ENCODE assay signal across 8 mouse cellular contexts in the genomic region with DNA sequence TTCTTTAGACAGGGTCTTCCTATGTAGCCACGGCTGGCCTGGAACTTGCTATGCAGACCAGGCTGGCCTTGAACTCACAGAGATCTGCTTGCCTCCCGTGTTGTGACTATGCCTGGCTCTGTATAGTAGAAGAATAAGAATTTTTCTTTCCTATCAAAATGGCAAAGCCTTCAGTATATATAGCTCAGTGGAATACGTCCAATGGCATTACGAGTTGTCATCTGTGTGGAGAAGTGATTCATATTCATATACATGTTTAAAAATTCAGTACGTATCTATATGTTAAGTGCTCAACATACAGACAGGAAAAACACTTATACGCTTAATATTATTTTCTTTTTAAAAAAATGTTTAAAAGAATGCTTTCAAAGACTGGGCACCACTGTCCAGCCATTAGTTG. TPM values are rescaled to one million over a fixed set of nuclear protein-coding genes. Genes with fewer than 3 reads are reported as not detected.
DNase-seq lines count a peak whose midpoint lies in the region; ATAC-seq and TF ChIP-seq lines count a peak whose summit lies in the region.

No protein-coding gene starts in this region.

- DNase-seq in kidney, postnatal 4 days = no peak
- peak; percentile 17 for DNase-seq in Muller cell, postnatal 12 days (ENCODE audit: inconsistent ontology term)
- no peak for DNase-seq in heart, postnatal 0 days (ENCODE audit: low spot score)
- DNase-seq in midbrain, embryonic 11.5 days (ENCODE audit: low spot score, missing footprints) = no peak
- no peak for DNase-seq in gastrocnemius, postnatal 4 days (ENCODE audit: low spot score in 2 of 2)
- no peak for DNase-seq in frontal cortex, postnatal 36 days (ENCODE audit: low spot score in 2 of 2)
- DNase-seq in embryo, embryonic 9.5 days (ENCODE audit: extremely low spot score) = no peak

- no peak for ATAC-seq in kidney, embryonic 15.5 days (replicated peaks; ENCODE audit: low FRiP score)
- no peak for ATAC-seq in heart, postnatal 0 days (ENCODE audit: insufficient read depth, low read depth)
- no peak for ATAC-seq in midbrain, embryonic 11.5 days (ENCODE audit: low FRiP score)

- no peaks in the 10 kb centered on the region for H3K9me3 ChIP-seq in kidney, embryonic 15.5 days (replicated peaks)
- H3K9me3 ChIP-seq in heart, postnatal 0 days (replicated peaks; ENCODE audit: control insufficient read depth, low read length) = no peaks in the 10 kb centered on the region
- H3K9me3 ChIP-seq in midbrain, embryonic 11.5 days (ENCODE audit: control insufficient read depth, low read length) = no peaks in the 10 kb centered on the region

- H3K9ac ChIP-seq in kidney, embryonic 15.5 days = peak overlapping the region; percentile 94
- peak overlapping the region; percentile 85 for H3K9ac ChIP-seq in heart, postnatal 0 days (replicated peaks; ENCODE audit: low read depth, low read length)
- peak overlapping the region; percentile 89 for H3K9ac ChIP-seq in midbrain, embryonic 11.5 days (ENCODE audit: low read length)

- peak overlapping the region; percentile 100 for H3K27ac ChIP-seq in kidney, embryonic 15.5 days
- peak overlapping the region; percentile 96 for H3K27ac ChIP-seq in heart, postnatal 0 days (ENCODE audit: low read depth)
- H3K27ac ChIP-seq in midbrain, embryonic 11.5 days (ENCODE audit: low read depth, low read length) = peak overlapping the region; percentile 97

- H3K4me2 ChIP-seq in kidney, embryonic 15.5 days = peak overlapping the region; percentile 71
- H3K4me2 ChIP-seq in heart, postnatal 0 days (ENCODE audit: low read depth, low read length) = peak overlapping the region; percentile 78
- H3K4me2 ChIP-seq in midbrain, embryonic 11.5 days = peak overlapping the region; percentile 55

- H3K4me1 ChIP-seq in kidney, embryonic 15.5 days = peaks cover 28% of the 10 kb centered on the region
- H3K4me1 ChIP-seq in heart, postnatal 0 days (ENCODE audit: control insufficient read depth, insufficient read depth) = peaks cover 8% of the 10 kb centered on the region; the same call in 1 of the 2 replicates
- peaks cover 7% of the 10 kb centered on the region; the same call in 1 of the 2 replicates for H3K4me1 ChIP-seq in midbrain, embryonic 11.5 days (ENCODE audit: control insufficient read depth, insufficient read depth, low read length)

- WGBS in kidney, embryonic 15.5 days = 79% methylated on average over 6 of the region's 6 CpGs
- WGBS in heart, postnatal 0 days = 76% methylated on average over 6 of the region's 6 CpGs
- WGBS in midbrain, embryonic 11.5 days = 82% methylated on average over 6 of the region's 6 CpGs

- H3K4me3 ChIP-seq in kidney, embryonic 15.5 days (replicated peaks) = peak overlapping the region; percentile 91
- peak overlapping the region; percentile 93 for H3K4me3 ChIP-seq in heart, postnatal 0 days (ENCODE audit: low read depth, low read length)
- peak overlapping the region; percentile 74 for H3K4me3 ChIP-seq in midbrain, embryonic 11.5 days (ENCODE audit: low read depth, low read length)

- TF ChIP-seq CTCF in heart, postnatal 0 days (IDR thresholded peaks at IDR 0.05; ENCODE audit: low read depth) = no peak

- no peak for TF ChIP-seq EP300 in heart, postnatal 0 days (IDR thresholded peaks at IDR 0.05; ENCODE audit: low read depth)

- H3K27me3 ChIP-seq in kidney, embryonic 15.5 days = no peaks in the 10 kb centered on the region
- H3K27me3 ChIP-seq in heart, postnatal 0 days (ENCODE audit: control insufficient read depth, insufficient read depth, low read length) = no peaks in the 10 kb centered on the region
- H3K27me3 ChIP-seq in midbrain, embryonic 11.5 days (ENCODE audit: control insufficient read depth, insufficient read depth, low read length) = no peaks in the 10 kb centered on the region

- peaks cover 27% of the 10 kb centered on the region for H3K36me3 ChIP-seq in kidney, embryonic 15.5 days
- peaks cover 26% of the 10 kb centered on the region for H3K36me3 ChIP-seq in heart, postnatal 0 days (replicated peaks; ENCODE audit: control insufficient read depth, insufficient read depth, low read length)
- H3K36me3 ChIP-seq in midbrain, embryonic 11.5 days (ENCODE audit: control insufficient read depth, insufficient read depth, low read length) = peaks cover 15% of the 10 kb centered on the region

RNA-seq across cellular contexts. Expression of gene Psph, which starts 1.1 kb away (rescaled TPM):
- 59.8 and 62.4 TPM in 2 replicates for polyA plus RNA-seq in kidney, embryonic 15.5 days (2015; fragmentation: Nextera tagmentation; extraction: Ambion mirVana)
- 21.9 and 30.1 TPM in 2 replicates for total RNA-seq in heart, postnatal 0 days (2014; rRNA removed; ENCODE audit: low replicate concordance)
- 26.2 and 26.5 TPM in 2 replicates for polyA plus RNA-seq in heart, postnatal 0 days (2015; fragmentation: Nextera tagmentation; extraction: Ambion mirVana)
- polyA plus RNA-seq in midbrain, embryonic 11.5 days (2014; fragmentation: Nextera tagmentation; extraction: Ambion mirVana) = 42.2 and 42.3 TPM in 2 replicates
- total RNA-seq in gastrocnemius, postnatal 4 days (2021) = 10 to 100 TPM; 15.5 to 20.0 TPM
